Mouse (Mus musculus): ENCODE results near the gene Pogz. TPM values are rescaled to one million over a fixed set of nuclear protein-coding genes. Genes with fewer than 3 reads are reported as not detected.

Gene Pogz
- 45.3 and 46.2 TPM in 2 replicates for polyA plus RNA-seq (2012; rRNA removed)

GRCm38 (mm10) chr3:94837183-94837890 is at the start of gene Pogz:
Gene Pogz (plus strand): TSS chr3:94837567.
- Histone ChIP-seq H3K27me3 (ENCODE audit: control insufficient read depth, insufficient read depth, low read length) (no peaks in the 10 kb centered on the region), H3K27ac (ENCODE audit: insufficient read depth, low read length) (peak within 1 kb of the TSS; percentile 94), H3K4me3 (replicated peaks; ENCODE audit: insufficient read depth, low read depth, low read length) (peak within 1 kb of the TSS; percentile 99), H3K4me1 (ENCODE audit: control insufficient read depth, insufficient read depth, low read length) (peaks cover 4% of the 10 kb centered on the region; the same call in 1 of the 2 replicates)
- 1% methylated on average over 51 of the region's 57 CpGs for WGBS
- DNase-seq, result peak; percentile 94 to 99
- TF ChIP-seq CTCF (IDR thresholded peaks at IDR 0.05; ENCODE audit: borderline replicate concordance, insufficient read depth, low read depth, low read length) (no peak), POLR2A (IDR thresholded peaks at IDR 0.05; ENCODE audit: borderline replicate concordance, insufficient read depth, low read length) (no peak)

DNA sequence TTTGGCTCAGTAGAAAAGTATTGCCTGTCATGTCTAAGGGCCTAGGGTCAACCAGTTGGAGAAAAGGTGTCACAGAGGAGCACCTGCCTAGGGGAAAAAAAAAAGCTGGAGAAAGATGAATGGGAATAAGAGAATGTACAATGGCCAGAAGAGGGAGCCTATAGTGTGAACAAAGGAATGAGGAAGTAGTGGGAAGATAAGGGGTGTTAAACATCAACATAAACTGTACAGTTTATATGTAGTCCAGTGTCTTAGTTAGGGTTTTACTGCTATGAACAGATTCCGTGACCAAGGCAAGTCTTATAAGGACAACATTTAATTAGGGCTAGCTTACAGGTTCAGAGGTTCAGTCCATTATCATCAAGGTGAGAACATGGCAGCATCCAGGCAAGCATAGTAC is 48.3 kb upstream of the Pogz start:
- TF ChIP-seq CTCF (IDR thresholded peaks at IDR 0.05; ENCODE audit: borderline replicate concordance, insufficient read depth, low read depth, low read length) (no peak), POLR2A (IDR thresholded peaks at IDR 0.05; ENCODE audit: borderline replicate concordance, insufficient read depth, low read length) (no peak)
- H3K4me1 ChIP-seq (ENCODE audit: control insufficient read depth, insufficient read depth, low read length), result no peaks in the 10 kb centered on the region
- H3K27me3 ChIP-seq (ENCODE audit: control insufficient read depth, insufficient read depth, low read length), result no peaks in the 10 kb centered on the region
- WGBS, result 96% methylated on average over 1 of the region's 1 CpGs
- no peak for DNase-seq
- H3K4me3 ChIP-seq (replicated peaks; ENCODE audit: insufficient read depth, low read depth, low read length), result no peak overlapping the region
- H3K27ac ChIP-seq (ENCODE audit: insufficient read depth, low read length), result no peak overlapping the region

DNA sequence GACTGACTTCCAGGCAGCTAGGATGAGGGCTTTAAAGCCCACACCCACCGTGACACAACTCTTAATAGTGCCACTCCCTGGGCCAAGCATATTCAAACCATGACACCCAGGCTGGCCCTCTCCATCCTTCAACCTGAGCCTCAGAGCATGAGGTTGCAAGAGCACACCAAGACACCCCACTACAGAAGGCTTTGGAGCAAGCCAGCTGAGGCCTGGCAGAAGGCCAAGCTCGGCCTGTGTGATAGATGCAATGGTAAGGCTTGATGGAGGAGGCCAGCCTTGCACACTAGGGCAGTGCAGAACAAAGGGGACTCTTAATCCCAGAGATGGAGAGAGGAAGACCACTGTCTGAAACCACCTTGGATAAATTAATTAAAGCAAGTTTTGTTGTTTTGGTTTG is 47.9 kb upstream of the Pogz start:
- TF ChIP-seq CTCF (IDR thresholded peaks at IDR 0.05; ENCODE audit: borderline replicate concordance, insufficient read depth, low read depth, low read length) (no peak), POLR2A (IDR thresholded peaks at IDR 0.05; ENCODE audit: borderline replicate concordance, insufficient read depth, low read length) (no peak)
- WGBS, result 46% methylated on average over 2 of the region's 2 CpGs
- peak; percentile 18 to 20 for DNase-seq

DNA sequence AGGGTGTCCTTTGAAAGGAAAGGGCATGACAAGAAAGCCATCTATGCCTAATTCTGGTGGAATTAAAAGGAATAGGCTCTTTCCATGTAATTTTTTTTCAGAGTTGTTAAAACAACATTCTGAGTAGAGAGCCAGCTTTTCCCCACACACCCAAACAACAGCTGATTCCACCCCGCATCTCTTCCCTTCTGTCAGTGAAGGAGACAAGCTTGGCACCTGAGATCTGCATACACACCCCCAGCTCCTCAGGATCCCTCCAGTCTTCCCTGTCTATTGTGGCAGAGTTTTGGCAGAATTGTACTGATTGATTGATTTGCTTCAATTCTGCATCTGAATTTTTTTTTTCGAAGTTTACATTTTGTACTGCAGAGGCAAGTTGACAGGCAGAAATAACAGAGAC is 45.1 kb upstream of the Pogz start:
- no peaks in the 10 kb centered on the region for H3K4me1 ChIP-seq (ENCODE audit: control insufficient read depth, insufficient read depth, low read length)
- no peak overlapping the region for H3K27ac ChIP-seq (ENCODE audit: insufficient read depth, low read length)
- 81% methylated on average over 2 of the region's 2 CpGs for WGBS
- H3K27me3 ChIP-seq (ENCODE audit: control insufficient read depth, insufficient read depth, low read length), result no peaks in the 10 kb centered on the region
- no peak for DNase-seq
- H3K4me3 ChIP-seq (replicated peaks; ENCODE audit: insufficient read depth, low read depth, low read length), result no peak overlapping the region
- TF ChIP-seq CTCF (IDR thresholded peaks at IDR 0.05; ENCODE audit: borderline replicate concordance, insufficient read depth, low read depth, low read length) (no peak), POLR2A (IDR thresholded peaks at IDR 0.05; ENCODE audit: borderline replicate concordance, insufficient read depth, low read length) (no peak)

More for the DNA sequence above, 47.9 kb upstream of the Pogz start:
- no peak overlapping the region for H3K4me3 ChIP-seq (replicated peaks; ENCODE audit: insufficient read depth, low read depth, low read length)
- no peaks in the 10 kb centered on the region for H3K4me1 ChIP-seq (ENCODE audit: control insufficient read depth, insufficient read depth, low read length)
- no peaks in the 10 kb centered on the region for H3K27me3 ChIP-seq (ENCODE audit: control insufficient read depth, insufficient read depth, low read length)
- H3K27ac ChIP-seq (ENCODE audit: insufficient read depth, low read length), result no peak overlapping the region

- Histone ChIP-seq H3K27ac (ENCODE audit: insufficient read depth, low read length) (no peak overlapping the region), H3K4me1 (ENCODE audit: control insufficient read depth, insufficient read depth, low read length) (no peaks in the 10 kb centered on the region), H3K27me3 (ENCODE audit: control insufficient read depth, insufficient read depth, low read length) (no peaks in the 10 kb centered on the region), H3K4me3 (replicated peaks; ENCODE audit: insufficient read depth, low read depth, low read length) (no peak overlapping the region)
- WGBS, result 94% methylated on average over 2 of the region's 2 CpGs
- no peak for DNase-seq
- TF ChIP-seq POLR2A (IDR thresholded peaks at IDR 0.05; ENCODE audit: borderline replicate concordance, insufficient read depth, low read length) (no peak), CTCF (IDR thresholded peaks at IDR 0.05; ENCODE audit: borderline replicate concordance, insufficient read depth, low read depth, low read length) (no peak)
Observed at GRCm38 (mm10) chr3:94793672-94794071, 43.7 kb upstream of the Pogz start.

DNA sequence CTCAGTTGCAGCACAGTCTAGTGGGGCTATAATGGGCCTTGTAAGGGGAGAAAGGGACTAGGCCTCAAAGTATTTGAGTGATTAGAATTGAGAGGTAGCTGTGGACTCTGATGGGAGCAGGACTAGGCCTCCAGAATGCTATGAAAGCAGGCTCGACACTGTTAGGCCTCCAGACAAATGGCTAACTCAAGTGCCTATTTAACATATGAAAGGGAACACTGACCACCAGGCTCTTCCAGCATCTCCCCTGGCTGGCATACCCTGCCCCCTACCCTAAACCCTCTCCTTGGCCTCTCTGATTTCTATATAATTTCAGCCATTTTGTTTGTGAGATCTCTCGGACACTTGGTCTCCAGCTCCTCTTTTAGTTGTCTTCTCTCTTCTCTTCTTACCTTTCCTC is 43.0 kb upstream of the Pogz start:
- H3K4me3 ChIP-seq (replicated peaks; ENCODE audit: insufficient read depth, low read depth, low read length), result no peak overlapping the region

DNA sequence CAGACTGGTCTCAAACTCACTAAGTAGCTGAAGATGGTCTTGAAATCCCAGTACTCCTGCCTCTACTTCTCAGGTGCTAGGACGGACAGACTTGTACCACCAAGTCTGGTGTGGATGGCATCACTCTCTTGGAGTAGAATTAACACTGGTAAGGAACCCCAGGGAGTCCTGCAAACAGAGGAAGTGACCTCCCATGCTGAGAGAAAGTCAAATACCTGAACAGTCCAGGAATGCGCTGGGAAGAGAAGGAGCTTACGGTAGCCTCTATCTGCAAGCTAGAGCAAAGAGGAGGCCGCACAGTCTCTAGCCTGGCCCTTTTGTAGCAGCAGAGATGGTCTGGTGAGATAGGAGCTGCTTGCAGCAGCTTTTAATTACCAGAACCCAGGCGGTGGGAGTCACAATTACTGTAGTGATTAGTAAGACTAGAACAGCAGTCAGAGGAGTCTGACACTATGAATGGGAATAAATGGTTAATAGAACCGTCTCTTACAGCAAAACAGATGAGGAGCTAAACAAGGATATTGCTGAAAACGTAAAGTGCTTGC is 41.7 kb upstream of the Pogz start:
- Histone ChIP-seq H3K4me1 (ENCODE audit: control insufficient read depth, insufficient read depth, low read length) (no peaks in the 10 kb centered on the region), H3K4me3 (replicated peaks; ENCODE audit: insufficient read depth, low read depth, low read length) (no peak overlapping the region), H3K27me3 (ENCODE audit: control insufficient read depth, insufficient read depth, low read length) (no peaks in the 10 kb centered on the region), H3K27ac (ENCODE audit: insufficient read depth, low read length) (no peak overlapping the region)
- TF ChIP-seq CTCF (IDR thresholded peaks at IDR 0.05; ENCODE audit: borderline replicate concordance, insufficient read depth, low read depth, low read length) (no peak), POLR2A (IDR thresholded peaks at IDR 0.05; ENCODE audit: borderline replicate concordance, insufficient read depth, low read length) (no peak)
- WGBS, result 86% methylated on average over 7 of the region's 7 CpGs
- DNase-seq, result no peak

More for the DNA sequence above, 43.0 kb upstream of the Pogz start:
- no peaks in the 10 kb centered on the region for H3K4me1 ChIP-seq (ENCODE audit: control insufficient read depth, insufficient read depth, low read length)
- WGBS, result 65% methylated on average over 2 of the region's 2 CpGs
- H3K27me3 ChIP-seq (ENCODE audit: control insufficient read depth, insufficient read depth, low read length), result no peaks in the 10 kb centered on the region
- no peak for DNase-seq
- no peak overlapping the region for H3K27ac ChIP-seq (ENCODE audit: insufficient read depth, low read length)
- no peak for TF ChIP-seq POLR2A (IDR thresholded peaks at IDR 0.05; ENCODE audit: borderline replicate concordance, insufficient read depth, low read length)
- TF ChIP-seq CTCF (IDR thresholded peaks at IDR 0.05; ENCODE audit: borderline replicate concordance, insufficient read depth, low read depth, low read length), result no peak

GRCm38 (mm10) chr3:94796181-94796580 is 41.2 kb upstream of the Pogz start:
- DNase-seq, result no peak
- Histone ChIP-seq H3K27me3 (ENCODE audit: control insufficient read depth, insufficient read depth, low read length) (no peaks in the 10 kb centered on the region), H3K27ac (ENCODE audit: insufficient read depth, low read length) (no peak overlapping the region), H3K4me1 (ENCODE audit: control insufficient read depth, insufficient read depth, low read length) (no peaks in the 10 kb centered on the region), H3K4me3 (replicated peaks; ENCODE audit: insufficient read depth, low read depth, low read length) (no peak overlapping the region)
- no peak for TF ChIP-seq CTCF (IDR thresholded peaks at IDR 0.05; ENCODE audit: borderline replicate concordance, insufficient read depth, low read depth, low read length)
- TF ChIP-seq POLR2A (IDR thresholded peaks at IDR 0.05; ENCODE audit: borderline replicate concordance, insufficient read depth, low read length), result no peak

Measured in cerebellum, adult 2 months (tissue).